Mouse (Mus musculus) ES-E14 (cell line): ENCODE data around the gene Timm17a.

Experiments
- CHD2 ChIP-seq: IDR thresholded peaks from 2 replicates; pipeline ENCODE4 v1.6.1; 2014; ENCODE audit warnings: mild to moderate bottlenecking, low read depth, low read length, inconsistent platforms
- HCFC1 ChIP-seq: IDR thresholded peaks from 2 replicates; pipeline ENCODE4 v1.6.1; 2012; ENCODE audit warnings: low read length, inconsistent platforms, borderline replicate concordance; ENCODE audit not compliant: insufficient read depth
- ZC3H11A ChIP-seq: IDR thresholded peaks from 2 replicates; pipeline ENCODE4 v1.6.1; 2012; ENCODE audit warnings: low read depth, mild to moderate bottlenecking, inconsistent platforms, low read length, borderline replicate concordance
- ZNF384 ChIP-seq: IDR thresholded peaks from 2 replicates; pipeline ENCODE4 v1.6.1; 2012; ENCODE audit warnings: low read depth, low read length, inconsistent platforms

GRCm38 (mm10) chr1:135359071-135359470 lies 45.5 kb upstream of the Timm17a start:
- no peak for TF ChIP-seq ZC3H11A
- no peak for TF ChIP-seq HCFC1
- no peak for TF ChIP-seq ZNF384
- no peak for TF ChIP-seq CHD2
